ENCODE assay signal across 20 mouse cellular contexts in genomic region chr13:49028757-49029539, GRCm38 (mm10).
DNase-seq lines count a peak whose midpoint lies in the region; ATAC-seq and TF ChIP-seq lines count a peak whose summit lies in the region.
"Had no signal": no experiment of that assay in that cellular context is flagged by ENCODE, and none has a peak within 500 bp of the region (broad histone marks: within the 10 kb centered on the region; RNA-seq: fewer than 3 reads in every experiment).

No protein-coding gene starts in this region.

- no peaks in the 10 kb centered on the region for H3K9me3 ChIP-seq in heart, embryonic 15.5 days (replicated peaks)
- H3K9me3 ChIP-seq in midbrain, embryonic 13.5 days: no peaks in the 10 kb centered on the region; the same call in 1 of the 2 replicates
- H3K9me3 ChIP-seq in midbrain, embryonic 11.5 days (ENCODE audit: control insufficient read depth, low read length): no peaks in the 10 kb centered on the region
- H3K9me3 ChIP-seq in embryonic facial prominence, embryonic 14.5 days (ENCODE audit: control insufficient read depth, low read length): peaks cover 9% of the 10 kb centered on the region
- H3K9me3 ChIP-seq: midbrain, embryonic 12.5 days had no signal

- no peak overlapping the region for H3K4me2 ChIP-seq in heart, embryonic 15.5 days
- no peak overlapping the region for H3K4me2 ChIP-seq in midbrain, embryonic 13.5 days (replicated peaks)
- H3K4me2 ChIP-seq in midbrain, embryonic 11.5 days: no peak overlapping the region
- H3K4me2 ChIP-seq in embryonic facial prominence, embryonic 14.5 days (ENCODE audit: low read depth, low read length): no peak overlapping the region
- H3K4me2 ChIP-seq: hindbrain, embryonic 12.5 days; midbrain, embryonic 12.5 days had no signal

- no peaks in the 10 kb centered on the region for H3K36me3 ChIP-seq in heart, embryonic 15.5 days
- no peaks in the 10 kb centered on the region for H3K36me3 ChIP-seq in midbrain, embryonic 13.5 days
- no peaks in the 10 kb centered on the region for H3K36me3 ChIP-seq in midbrain, embryonic 11.5 days (ENCODE audit: control insufficient read depth, insufficient read depth, low read length)
- no peaks in the 10 kb centered on the region for H3K36me3 ChIP-seq in embryonic facial prominence, embryonic 14.5 days (ENCODE audit: control insufficient read depth, insufficient read depth, low read length)
- H3K36me3 ChIP-seq: hindbrain, embryonic 12.5 days; midbrain, embryonic 12.5 days had no signal

- no peaks in the 10 kb centered on the region for H3K27me3 ChIP-seq in heart, embryonic 15.5 days
- H3K27me3 ChIP-seq in midbrain, embryonic 13.5 days: 0 out of 2 replicates have a peak, but pooled peaks cover 2% of the 10 kb centered on the region
- H3K27me3 ChIP-seq in midbrain, embryonic 11.5 days (ENCODE audit: control insufficient read depth, insufficient read depth, low read length): no peaks in the 10 kb centered on the region
- H3K27me3 ChIP-seq in embryonic facial prominence, embryonic 14.5 days (replicated peaks; ENCODE audit: control insufficient read depth, insufficient read depth, low read length): no peaks in the 10 kb centered on the region
- H3K27me3 ChIP-seq: hindbrain, embryonic 12.5 days; Patski had no signal

- H3K27ac ChIP-seq in heart, embryonic 15.5 days: peak overlapping the region; percentile 38; the same call in 1 of the 2 replicates
- peak overlapping the region; percentile 44; the same call in 1 of the 2 replicates for H3K27ac ChIP-seq in midbrain, embryonic 13.5 days
- H3K27ac ChIP-seq in midbrain, embryonic 11.5 days (ENCODE audit: low read depth, low read length): no peak overlapping the region
- no peak overlapping the region; the same call in 1 of the 2 replicates for H3K27ac ChIP-seq in embryonic facial prominence, embryonic 14.5 days (replicated peaks; ENCODE audit: low read depth, low read length)
- peak overlapping the region; percentile 32; the same call in 1 of the 2 replicates for H3K27ac ChIP-seq in olfactory bulb, adult 2 months (ENCODE audit: insufficient read depth, low read depth, low read length)
- H3K27ac ChIP-seq: hindbrain, embryonic 12.5 days; liver, embryonic 14.5 days; midbrain, embryonic 12.5 days had no signal

- no peak for TF ChIP-seq CTCF in olfactory bulb, adult 2 months (IDR thresholded peaks at IDR 0.05; ENCODE audit: insufficient read depth, low read depth, low read length)

- no peak for TF ChIP-seq POLR2A in olfactory bulb, adult 2 months (IDR thresholded peaks at IDR 0.05; ENCODE audit: insufficient read depth, low read depth, low read length)

- no peak overlapping the region for H3K4me3 ChIP-seq in heart, embryonic 15.5 days
- H3K4me3 ChIP-seq in midbrain, embryonic 13.5 days (replicated peaks): no peak overlapping the region
- no peak overlapping the region for H3K4me3 ChIP-seq in midbrain, embryonic 11.5 days (ENCODE audit: low read depth, low read length)
- no peak overlapping the region for H3K4me3 ChIP-seq in embryonic facial prominence, embryonic 14.5 days (ENCODE audit: low read depth, low read length)
- no peak overlapping the region for H3K4me3 ChIP-seq in olfactory bulb, adult 2 months (ENCODE audit: insufficient read depth, low read depth, low read length)
- H3K4me3 ChIP-seq: hindbrain, embryonic 12.5 days; midbrain, embryonic 12.5 days had no signal

- 50% methylated on average over 8 of the region's 8 CpGs for WGBS in heart, embryonic 15.5 days
- WGBS in midbrain, embryonic 13.5 days: 61% methylated on average over 8 of the region's 8 CpGs
- WGBS in midbrain, embryonic 11.5 days: 70% methylated on average over 8 of the region's 8 CpGs
- 36% methylated on average over 8 of the region's 8 CpGs for WGBS in embryonic facial prominence, embryonic 14.5 days
- 17% methylated on average over 8 of the region's 8 CpGs for WGBS in olfactory bulb, adult 2 months

- peaks cover 10% of the 10 kb centered on the region; the same call in 1 of the 2 replicates for H3K4me1 ChIP-seq in heart, embryonic 15.5 days (replicated peaks)
- peaks cover 21% of the 10 kb centered on the region for H3K4me1 ChIP-seq in midbrain, embryonic 13.5 days (replicated peaks)
- 0 out of 2 replicates have a peak, but pooled peaks cover 5% of the 10 kb centered on the region for H3K4me1 ChIP-seq in midbrain, embryonic 11.5 days (ENCODE audit: control insufficient read depth, insufficient read depth, low read length)
- H3K4me1 ChIP-seq in embryonic facial prominence, embryonic 14.5 days (ENCODE audit: control insufficient read depth, insufficient read depth, low read length): peaks cover 13% of the 10 kb centered on the region
- H3K4me1 ChIP-seq in olfactory bulb, adult 2 months (ENCODE audit: control insufficient read depth, insufficient read depth, low read length): peaks cover 13% of the 10 kb centered on the region

- no peak for DNase-seq in heart, postnatal 4 days
- DNase-seq in midbrain, embryonic 11.5 days (ENCODE audit: low spot score, missing footprints): no peak
- DNase-seq in embryonic facial prominence, embryonic 14.5 days (ENCODE audit: low spot score): peak; percentile 49
- DNase-seq in gastrocnemius, adult 18-20 months (ENCODE audit: low spot score): no peak
- DNase-seq: adrenal gland, postnatal 14 days; cerebellum, adult 9-10 months; gastrocnemius, postnatal 36 days; left cerebral cortex, postnatal 4 days; lung, postnatal 4 days; right cerebral cortex, postnatal 14 days; thymus, postnatal 14 days had no signal

- no peak overlapping the region for H3K9ac ChIP-seq in heart, embryonic 15.5 days
- no peak overlapping the region for H3K9ac ChIP-seq in midbrain, embryonic 13.5 days (replicated peaks)
- no peak overlapping the region for H3K9ac ChIP-seq in midbrain, embryonic 11.5 days (ENCODE audit: low read length)
- no peak overlapping the region for H3K9ac ChIP-seq in embryonic facial prominence, embryonic 14.5 days (ENCODE audit: low read depth, low read length)
- H3K9ac ChIP-seq: hindbrain, embryonic 12.5 days; liver, embryonic 14.5 days; midbrain, embryonic 12.5 days had no signal

- no peak for ATAC-seq in heart, embryonic 15.5 days (replicated peaks; ENCODE audit: insufficient number of reproducible peaks, insufficient read depth, low FRiP score, low read depth)
- ATAC-seq in midbrain, embryonic 13.5 days: no peak; the same call in 1 of the 2 replicates
- no peak for ATAC-seq in midbrain, embryonic 11.5 days (ENCODE audit: low FRiP score)
- peak; percentile 41 for ATAC-seq in embryonic facial prominence, embryonic 14.5 days (ENCODE audit: low read depth)
- ATAC-seq: activated CD4-positive, CD25-positive, alpha-beta regulatory T cell, adult 4 months; intestine, embryonic 16.5 days; Patski had no signal

Comparison
In these comparisons a context has a peak if more than half of its experiments do, and no peak if none do; other contexts are left out.
1. H3K27ac ChIP-seq: peak in heart, embryonic 15.5 days (single experiment), midbrain, embryonic 13.5 days (single experiment) and olfactory bulb, adult 2 months (single experiment); none in midbrain, embryonic 11.5 days (single experiment) and embryonic facial prominence, embryonic 14.5 days (single experiment).